Mouse (Mus musculus) embryonic facial prominence, embryonic 13.5 days (tissue): Measurements from ENCODE around the gene Wars. TPM values are rescaled to one million over a fixed set of nuclear protein-coding genes. Genes with fewer than 3 reads are reported as not detected.

Experiments
- ATAC-seq: fragments of 200-750 bp; cut with Nextera tagmentation; 2 replicates; pipeline ENCODE4 v1.8.0; 2017; ENCODE audit warnings: low read depth; ENCODE audit not compliant: insufficient number of reproducible peaks, insufficient read depth, low FRiP score, low TSS enrichment
- H3K27ac ChIP-seq: fragments of 300-500 bp; sonication (generic); 2 replicates; pipeline ENCODE4 v1.5.1; 2015; ENCODE audit warnings: moderate library complexity, mild to moderate bottlenecking, inconsistent platforms
- H3K27me3 ChIP-seq: fragments of 300-500 bp; sonication (generic); 2 replicates; pipeline ENCODE4 v1.6.1; 2015; ENCODE audit warnings: mild to moderate bottlenecking, inconsistent platforms
- H3K36me3 ChIP-seq: fragments of 300-500 bp; sonication (generic); 2 replicates; pipeline ENCODE4 v1.6.1; 2015; ENCODE audit warnings: mild to moderate bottlenecking, inconsistent platforms
- H3K4me1 ChIP-seq: fragments of 300-500 bp; sonication (generic); 2 replicates; pipeline ENCODE4 v1.6.1; 2015; ENCODE audit warnings: inconsistent platforms
- H3K4me2 ChIP-seq: fragments of 300-500 bp; sonication (generic); 2 replicates; pipeline ENCODE4 v1.6.1; 2015; ENCODE audit warnings: moderate library complexity, mild to moderate bottlenecking, inconsistent platforms
- H3K4me3 ChIP-seq: fragments of 300-500 bp; sonication (generic); 2 replicates; pipeline ENCODE4 v1.5.1; 2015; ENCODE audit warnings: mild to moderate bottlenecking, inconsistent platforms
- H3K9ac ChIP-seq: fragments of 300-500 bp; sonication (generic); 2 replicates; pipeline ENCODE4 v1.6.1; 2015; ENCODE audit warnings: mild to moderate bottlenecking, inconsistent platforms
- H3K9me3 ChIP-seq: fragments of 300-500 bp; sonication (generic); 2 replicates; pipeline ENCODE4 v1.6.1; 2016; ENCODE audit warnings: inconsistent platforms
- WGBS: fragments of 180-500 bp; shearing (Covaris S2); methylation state at CpG from one replicate; pipeline ENCODE4 v1.1.7; 2015; ENCODE audit warnings: mixed read lengths; 5-methylcytosine and 5-hydroxymethylcytosine counted together
- polyA plus RNA-seq: library from polyadenylated mRNA; unstranded; fragments of >200 nt; fragmentation: Nextera tagmentation; extraction: Ambion mirVana; gene quantifications from 2 replicates; pipeline ENCODE4 v1.2.1, GENCODE M21; 2015

Wars gene
- polyA plus RNA-seq, 1 experiment from 2014 or later: 78.6 TPM

GRCm38 (mm10) chr12:108906398-108906797, 12.4 kb upstream of the Wars start:
- Histone ChIP-seq H3K27me3 (peaks cover 39% of the 10 kb centered on the region), H3K36me3 (no peaks in the 10 kb centered on the region), H3K27ac (no peak overlapping the region), H3K9me3 (no peaks in the 10 kb centered on the region), H3K4me3 (no peak overlapping the region), H3K9ac (no peak overlapping the region), H3K4me2 (no peak overlapping the region), H3K4me1 (peaks cover 56% of the 10 kb centered on the region)
- ATAC-seq: no peak
- WGBS: 74% methylated on average over 12 of the region's 12 CpGs

DNA sequence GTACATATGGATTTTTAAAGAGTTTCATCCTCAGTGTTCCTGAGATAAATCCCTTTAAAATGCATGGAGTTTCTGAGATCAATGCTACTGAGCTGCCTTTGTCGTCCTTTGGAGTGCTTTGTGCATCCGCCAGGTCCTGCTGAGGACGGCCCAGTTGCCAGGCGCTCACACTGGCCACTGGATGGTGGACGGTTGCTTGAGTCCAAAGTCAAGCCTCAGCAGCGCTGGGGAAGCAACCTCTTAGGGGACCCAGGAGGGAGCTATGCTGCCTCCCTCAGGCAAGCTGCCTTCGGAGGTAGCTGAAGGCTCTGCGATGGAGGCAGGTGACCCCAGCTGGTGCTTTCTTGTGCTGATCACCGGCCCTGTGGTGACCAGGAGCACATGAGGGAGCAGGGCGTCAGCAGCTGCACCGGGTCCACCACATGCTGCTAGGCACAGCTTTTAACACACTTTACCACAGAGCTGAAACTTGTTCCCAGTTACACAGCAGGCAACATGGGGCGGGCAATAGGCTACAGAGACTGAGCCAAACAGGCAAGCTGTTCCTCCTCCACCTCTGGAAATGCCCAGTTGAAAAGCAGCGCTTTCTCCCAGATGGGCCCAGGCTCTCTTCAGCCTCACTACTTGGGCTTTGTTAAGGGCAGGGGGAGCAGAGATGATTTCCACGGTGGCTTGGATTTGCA, 11.8 kb upstream of the Wars start:
- Histone ChIP-seq H3K9me3 (no peaks in the 10 kb centered on the region), H3K27ac (no peak overlapping the region), H3K4me3 (no peak overlapping the region), H3K4me1 (peaks cover 50% of the 10 kb centered on the region), H3K36me3 (no peaks in the 10 kb centered on the region), H3K4me2 (no peak overlapping the region), H3K27me3 (peaks cover 36% of the 10 kb centered on the region), H3K9ac (no peak overlapping the region)
- WGBS: 53% methylated on average over 14 of the region's 14 CpGs
- ATAC-seq: no peak

GRCm38 (mm10) chr12:108904276-108904653, 10.3 kb upstream of the Wars start:
- Histone ChIP-seq H3K4me1 (peaks cover 37% of the 10 kb centered on the region), H3K36me3 (peaks cover 3% of the 10 kb centered on the region; the same call in 1 of the 2 replicates), H3K27me3 (peaks cover 36% of the 10 kb centered on the region), H3K4me2 (no peak overlapping the region), H3K4me3 (no peak overlapping the region), H3K27ac (no peak overlapping the region), H3K9me3 (no peaks in the 10 kb centered on the region), H3K9ac (peak overlapping the region; percentile 55)
- WGBS: 38% methylated on average over 8 of the region's 8 CpGs
- ATAC-seq: no peak

DNA sequence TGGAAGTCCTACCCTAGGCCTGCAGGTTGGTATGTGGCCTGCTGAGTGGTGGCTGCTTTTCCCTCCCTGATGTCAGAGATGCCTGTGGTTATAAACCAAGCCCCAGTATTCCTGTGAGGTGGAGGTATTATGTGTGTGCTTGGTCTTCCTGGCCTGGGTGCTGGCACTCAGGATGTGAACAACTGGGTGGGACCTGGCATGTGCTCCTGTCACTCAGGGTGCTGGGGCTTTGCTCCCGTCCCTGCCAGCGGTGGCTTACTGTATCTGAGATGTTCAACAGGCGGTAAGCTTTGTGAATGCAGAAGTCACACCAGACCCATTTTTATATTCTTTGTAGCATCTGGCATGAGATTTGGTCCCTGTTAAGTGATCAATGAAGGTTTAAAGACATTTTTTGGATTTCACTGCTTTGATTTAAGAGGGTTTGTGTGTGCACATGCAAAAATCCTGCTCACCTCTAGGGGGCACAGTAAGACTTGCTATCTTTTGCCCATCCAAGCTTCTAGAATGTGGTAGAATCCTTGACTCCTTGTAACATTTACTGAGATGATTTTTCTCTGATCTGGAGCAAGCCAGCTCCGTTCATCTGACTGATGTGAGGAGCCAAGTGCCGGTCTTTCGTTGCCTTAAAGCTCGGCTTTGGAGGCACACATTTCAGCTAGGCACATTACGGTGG, 9.8 kb upstream of the Wars start:
- peaks cover 36% of the 10 kb centered on the region for H3K27me3 ChIP-seq
- H3K27ac ChIP-seq: no peak overlapping the region
- H3K9ac ChIP-seq: no peak overlapping the region
- no peaks in the 10 kb centered on the region for H3K9me3 ChIP-seq
- 61% methylated on average over 8 of the region's 8 CpGs for WGBS
- H3K36me3 ChIP-seq: peaks cover 3% of the 10 kb centered on the region; the same call in 1 of the 2 replicates
- H3K4me1 ChIP-seq: peaks cover 32% of the 10 kb centered on the region
- no peak for ATAC-seq
- no peak overlapping the region for H3K4me2 ChIP-seq
- H3K4me3 ChIP-seq: no peak overlapping the region

DNA sequence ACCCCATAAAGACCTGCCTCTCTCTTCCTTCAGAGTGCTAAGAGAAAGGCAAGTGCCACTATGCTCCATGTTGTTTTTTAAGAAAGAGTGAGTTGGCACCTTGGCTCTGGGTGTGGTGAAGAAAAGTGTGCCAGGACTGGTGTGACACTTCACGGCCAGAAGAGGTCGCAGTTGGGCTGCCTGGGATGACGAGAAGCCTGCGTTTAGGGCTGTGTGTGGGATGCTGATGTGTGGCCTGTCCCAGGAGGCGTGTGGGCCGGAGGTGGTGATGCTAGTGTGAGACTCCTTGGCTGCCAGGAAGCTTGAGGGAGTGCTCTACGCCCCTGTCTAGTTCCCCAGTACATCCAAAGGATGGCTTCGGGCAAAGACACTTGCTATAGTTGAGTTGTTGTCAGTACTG, 9.0 kb upstream of the Wars start:
- no peak for ATAC-seq
- Histone ChIP-seq H3K27me3 (peaks cover 30% of the 10 kb centered on the region), H3K36me3 (peaks cover 10% of the 10 kb centered on the region), H3K4me2 (no peak overlapping the region), H3K27ac (no peak overlapping the region), H3K4me1 (peaks cover 29% of the 10 kb centered on the region), H3K9ac (no peak overlapping the region), H3K9me3 (no peaks in the 10 kb centered on the region), H3K4me3 (no peak overlapping the region)
- WGBS: 23% methylated on average over 8 of the region's 8 CpGs

DNA sequence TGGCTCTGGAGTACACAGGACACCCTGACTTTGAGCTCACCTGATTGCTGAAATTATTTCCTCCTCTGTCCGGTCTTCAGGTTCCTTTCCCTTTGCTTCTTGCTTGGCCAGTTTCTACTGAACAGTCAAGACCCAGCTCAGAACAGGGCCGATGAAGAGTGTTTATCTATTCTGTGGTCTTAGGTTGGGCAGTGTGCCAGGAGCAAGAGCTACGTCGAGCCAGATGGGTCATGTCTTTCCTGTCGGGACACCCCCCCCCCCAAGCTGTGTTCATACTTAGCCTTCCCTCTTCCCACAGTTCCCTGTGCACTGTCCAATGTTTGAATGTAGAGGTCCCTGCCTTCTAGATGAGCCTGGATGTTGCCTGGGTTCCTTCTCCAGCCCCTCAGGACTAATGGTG, 7.4 kb upstream of the Wars start:
- no peaks in the 10 kb centered on the region for H3K9me3 ChIP-seq
- WGBS: 66% methylated on average over 5 of the region's 5 CpGs
- peak overlapping the region; percentile 11; the same call in 1 of the 2 replicates for H3K9ac ChIP-seq
- peaks cover 20% of the 10 kb centered on the region for H3K4me1 ChIP-seq
- peaks cover 12% of the 10 kb centered on the region for H3K36me3 ChIP-seq
- H3K4me2 ChIP-seq: no peak overlapping the region
- peaks cover 16% of the 10 kb centered on the region for H3K27me3 ChIP-seq
- ATAC-seq: no peak
- H3K27ac ChIP-seq: no peak overlapping the region
- no peak overlapping the region for H3K4me3 ChIP-seq

- 75% methylated on average over 3 of the region's 3 CpGs for WGBS
- no peaks in the 10 kb centered on the region for H3K27me3 ChIP-seq
- peaks cover 21% of the 10 kb centered on the region for H3K4me1 ChIP-seq
- no peak for ATAC-seq
- peaks cover 12% of the 10 kb centered on the region for H3K36me3 ChIP-seq
- no peak overlapping the region for H3K4me2 ChIP-seq
- no peak overlapping the region for H3K9ac ChIP-seq
- H3K4me3 ChIP-seq: no peak overlapping the region
- H3K9me3 ChIP-seq: no peaks in the 10 kb centered on the region
- H3K27ac ChIP-seq: no peak overlapping the region
Observed at GRCm38 (mm10) chr12:108896006-108896405, 2.0 kb upstream of the Wars start.

DNA sequence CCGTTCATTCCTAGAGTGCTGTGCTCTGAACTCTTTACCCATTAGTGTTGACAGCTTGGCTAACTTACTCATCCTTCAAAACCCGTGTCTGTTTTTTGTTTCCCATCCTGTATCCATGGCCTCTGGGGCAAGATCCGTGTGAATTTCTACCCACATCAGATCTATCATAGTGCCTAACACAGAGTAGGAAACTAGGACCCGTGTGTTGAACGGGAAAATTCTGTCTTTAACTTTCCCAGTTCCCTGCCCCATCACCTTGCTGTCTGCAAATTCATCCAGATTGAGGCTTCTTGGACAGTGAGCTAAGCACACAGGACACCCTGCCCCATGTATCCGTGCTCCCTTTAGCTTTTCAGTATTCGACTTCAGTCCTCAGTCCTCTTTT, 450 bp upstream of the Wars start:
- Histone ChIP-seq H3K4me1 (peaks cover 21% of the 10 kb centered on the region), H3K36me3 (peaks cover 23% of the 10 kb centered on the region), H3K4me2 (peak overlapping the region; percentile 95), H3K9ac (peak overlapping the region; percentile 79), H3K9me3 (no peaks in the 10 kb centered on the region), H3K4me3 (peak overlapping the region; percentile 86), H3K27me3 (no peaks in the 10 kb centered on the region), H3K27ac (peak overlapping the region; percentile 13; the same call in 1 of the 2 replicates)
- peak; percentile 38; the same call in 1 of the 2 replicates for ATAC-seq
- WGBS: 2% methylated on average over 7 of the region's 7 CpGs

DNA sequence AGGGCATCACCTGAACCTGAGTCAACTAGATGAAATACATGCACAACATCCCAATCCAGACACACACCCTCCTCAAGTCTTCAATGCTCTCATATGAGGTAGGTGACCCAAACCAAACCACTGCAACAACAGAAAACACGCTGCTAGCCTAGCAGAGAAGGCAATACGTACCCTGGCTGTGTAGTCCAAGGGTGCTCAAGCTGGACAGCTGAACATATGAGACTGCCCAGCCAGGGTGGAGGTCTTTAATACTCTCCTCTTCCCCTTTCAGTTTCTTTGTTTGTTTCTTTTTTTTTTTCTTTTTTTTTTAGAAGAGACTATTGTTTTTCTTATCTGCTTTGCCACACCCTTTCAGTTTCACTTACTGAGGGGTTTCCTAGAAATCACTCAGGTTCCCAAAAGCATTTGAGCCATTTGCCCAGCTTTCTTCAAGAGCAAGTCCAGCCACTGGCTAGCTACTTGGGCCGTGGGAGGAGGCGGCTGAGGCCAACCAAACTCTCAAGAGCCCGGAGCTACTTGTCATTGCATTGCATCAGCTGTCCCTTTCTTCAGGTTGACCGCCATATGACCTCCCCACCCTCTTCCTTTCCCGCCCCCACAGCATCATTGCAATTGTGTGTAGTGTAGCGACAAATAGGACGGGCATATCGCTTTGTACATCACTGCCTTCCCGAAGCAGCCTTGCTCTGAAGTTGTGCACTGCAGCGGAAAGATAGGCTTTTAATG, 822 bp downstream of the Wars start, which contains the start of gene Wdr25:
TSS of gene Wdr25 (plus strand) at position 643 of the 726 bp plus-strand sequence.
- H3K4me1 ChIP-seq: peaks cover 21% of the 10 kb centered on the region
- 22% methylated on average over 12 of the region's 12 CpGs for WGBS

GRCm38 (mm10) chr12:108888632-108889031, 5.3 kb downstream of the Wars start:
- ATAC-seq: no peak
- peaks cover 66% of the 10 kb centered on the region for H3K36me3 ChIP-seq
- peaks cover 14% of the 10 kb centered on the region for H3K4me1 ChIP-seq
- 76% methylated on average over 4 of the region's 4 CpGs for WGBS
- no peak overlapping the region for H3K4me2 ChIP-seq
- no peaks in the 10 kb centered on the region for H3K9me3 ChIP-seq
- no peak overlapping the region for H3K9ac ChIP-seq
- no peak overlapping the region for H3K27ac ChIP-seq
- no peaks in the 10 kb centered on the region for H3K27me3 ChIP-seq
- no peak overlapping the region for H3K4me3 ChIP-seq

More for the DNA sequence above, 822 bp downstream of the Wars start, which contains the start of gene Wdr25:
- no peaks in the 10 kb centered on the region for H3K9me3 ChIP-seq
- no peaks in the 10 kb centered on the region for H3K27me3 ChIP-seq
- peak within 1 kb of the TSS; percentile 86 for H3K4me3 ChIP-seq
- peak within 1 kb of the TSS; percentile 95 for H3K4me2 ChIP-seq
- peaks cover 28% of the 10 kb centered on the region for H3K36me3 ChIP-seq
- H3K27ac ChIP-seq: peak within 1 kb of the TSS; percentile 13; the same call in 1 of the 2 replicates
- H3K9ac ChIP-seq: peak within 1 kb of the TSS; percentile 79
- no peak for ATAC-seq

GRCm38 (mm10) chr12:108887077-108887476, 6.9 kb downstream of the Wars start:
- H3K4me3 ChIP-seq: no peak overlapping the region
- H3K27ac ChIP-seq: no peak overlapping the region
- H3K9ac ChIP-seq: no peak overlapping the region
- no peaks in the 10 kb centered on the region for H3K4me1 ChIP-seq
- H3K27me3 ChIP-seq: no peaks in the 10 kb centered on the region
- no peaks in the 10 kb centered on the region for H3K9me3 ChIP-seq
- ATAC-seq: no peak
- WGBS: 86% methylated on average over 4 of the region's 4 CpGs
- peaks cover 82% of the 10 kb centered on the region for H3K36me3 ChIP-seq
- no peak overlapping the region for H3K4me2 ChIP-seq
